Mouse (Mus musculus): ENCODE results near the gene Olfr1112. TPM values are rescaled to one million over a fixed set of nuclear protein-coding genes. Genes with fewer than 3 reads are reported as not detected.
"Not testable (repeated sequence)": the region's sequence is repeated elsewhere in the genome, so short reads cannot be mapped to it uniquely, and the experiment has no call there.

The Olfr1112 gene
- not detected for polyA plus RNA-seq (2012; fragmentation: generic; extraction: Trizol)

DNA sequence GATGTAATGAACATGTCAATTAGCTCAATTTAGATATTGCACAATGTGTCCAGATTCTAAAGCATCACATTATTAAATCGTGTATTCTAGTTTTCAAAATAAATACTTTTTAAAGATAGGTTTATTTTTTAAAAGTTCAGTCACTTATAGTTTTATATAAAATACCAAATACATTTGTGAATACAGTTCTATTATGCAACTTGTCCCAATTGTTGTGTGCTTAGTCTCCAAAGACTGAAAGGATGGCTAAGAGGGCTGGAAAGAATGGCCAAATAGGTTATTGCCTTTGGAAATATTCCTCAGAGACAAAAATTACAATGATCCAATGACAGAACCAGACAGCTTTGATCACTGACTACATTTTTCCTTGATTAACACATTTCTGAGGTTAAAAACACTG is at the start of gene Olfr1112:
Olfr1112 (plus strand) TSS at position 301 of the 400 bp plus-strand sequence.
- TF ChIP-seq POLR2A (IDR thresholded peaks at IDR 0.05; ENCODE audit: insufficient read length, low read depth) (no peak), POLR2AphosphoS2 (IDR thresholded peaks at IDR 0.05; ENCODE audit: insufficient read length, low read depth) (no peak), TCF3 (IDR thresholded peaks at IDR 0.05; ENCODE audit: insufficient read length, low read depth) (no peak), TCF12 (IDR thresholded peaks at IDR 0.05; ENCODE audit: insufficient read depth, poor library complexity, severe bottlenecking) (no peak), MYOD1 (IDR thresholded peaks at IDR 0.05; ENCODE audit: control insufficient read depth in 1 of 3, insufficient read length in 2 of 3, low read depth in 2 of 3) (no peak), CEBPB (IDR thresholded peaks at IDR 0.05; ENCODE audit: insufficient read depth, poor library complexity, severe bottlenecking) (no peak), USF1 (IDR thresholded peaks at IDR 0.05; ENCODE audit: low read depth) (no peak), REST (IDR thresholded peaks at IDR 0.05; ENCODE audit: insufficient read depth, insufficient read length) (no peak)
- no peak within 1 kb of the TSS for H3K4me3 ChIP-seq

GRCm38 (mm10) chr2:87140200-87140599 is 47.4 kb upstream of the Olfr1112 start, which contains the start of gene Olfr1110:
Gene Olfr1110 (minus strand): TSS chr2:87140300.
- H3K4me2 ChIP-seq (ENCODE audit: low read depth) = no peak within 1 kb of the TSS

More for the DNA sequence above, at the start of gene Olfr1112:
- Histone ChIP-seq H3K27me3 (ENCODE audit: control insufficient read depth, insufficient read depth, insufficient read length) (no peaks in the 10 kb centered on the region), H3K36me3 (ENCODE audit: control insufficient read depth, insufficient read depth) (no peaks in the 10 kb centered on the region), H3K79me2 (ENCODE audit: control insufficient read depth, insufficient read depth) (no peaks in the 10 kb centered on the region), H3K4me2 (ENCODE audit: low read depth) (no peak within 1 kb of the TSS), H3ac (ENCODE audit: control insufficient read depth, insufficient read length) (no peak within 1 kb of the TSS)

DNA sequence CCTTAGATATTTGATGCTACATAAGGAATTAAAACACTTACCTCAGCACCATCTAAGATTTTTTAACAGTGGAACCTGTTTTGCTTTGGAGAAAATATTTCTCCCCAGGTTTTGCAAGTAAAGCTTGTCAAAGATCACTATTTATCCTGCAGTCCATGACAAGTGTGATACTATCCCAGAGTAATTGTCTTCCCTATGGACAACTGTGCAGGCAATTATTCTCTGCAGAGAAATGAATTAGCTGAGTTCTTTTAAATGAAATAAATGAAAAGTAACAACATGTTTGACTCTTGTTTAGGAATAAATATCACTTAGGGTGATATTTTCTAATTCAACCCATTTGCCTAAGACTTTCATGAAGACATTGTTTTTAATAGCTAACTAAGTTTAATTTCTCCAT is 35.1 kb upstream of the Olfr1112 start, which contains the start of gene Olfr1111:
Olfr1111 (minus strand) TSS at position 101 of the 400 bp plus-strand sequence.
- no peak within 1 kb of the TSS for H3K4me3 ChIP-seq
- TF ChIP-seq POLR2A (IDR thresholded peaks at IDR 0.05; ENCODE audit: insufficient read length, low read depth) (no peak), MYOD1 (IDR thresholded peaks at IDR 0.05; ENCODE audit: control insufficient read depth in 1 of 3, insufficient read length in 2 of 3, low read depth in 2 of 3) (no peak), CEBPB (IDR thresholded peaks at IDR 0.05; ENCODE audit: insufficient read depth, poor library complexity, severe bottlenecking) (no peak), REST (IDR thresholded peaks at IDR 0.05; ENCODE audit: insufficient read depth, insufficient read length) (no peak), SRF (IDR thresholded peaks at IDR 0.05; ENCODE audit: control insufficient read depth, insufficient read length, low read depth) (no peak), TCF12 (IDR thresholded peaks at IDR 0.05; ENCODE audit: insufficient read depth, poor library complexity, severe bottlenecking) (no peak), TCF3 (IDR thresholded peaks at IDR 0.05; ENCODE audit: insufficient read length, low read depth) (no peak), E2F4 (IDR thresholded peaks at IDR 0.05; ENCODE audit: insufficient read depth) (no peak), USF1 (IDR thresholded peaks at IDR 0.05; ENCODE audit: low read depth) (no peak), POLR2AphosphoS2 (IDR thresholded peaks at IDR 0.05; ENCODE audit: insufficient read length, low read depth) (no peak), MAX (IDR thresholded peaks at IDR 0.05; ENCODE audit: low read depth) (no peak), MYOG (IDR thresholded peaks at IDR 0.05; ENCODE audit: control insufficient read depth in 1 of 3, insufficient read depth in 1 of 3, insufficient read length in 2 of 3, low read depth in 2 of 3) (no peak)
- no peaks in the 10 kb centered on the region for H3K79me2 ChIP-seq (ENCODE audit: control insufficient read depth, insufficient read depth)
- no peak within 1 kb of the TSS for H3K4me2 ChIP-seq (ENCODE audit: low read depth)
- no peaks in the 10 kb centered on the region for H3K36me3 ChIP-seq (ENCODE audit: control insufficient read depth, insufficient read depth)
- H3ac ChIP-seq (ENCODE audit: control insufficient read depth, insufficient read length) = no peak within 1 kb of the TSS
- H3K27me3 ChIP-seq (ENCODE audit: control insufficient read depth, insufficient read depth, insufficient read length) = no peaks in the 10 kb centered on the region

More at GRCm38 (mm10) chr2:87140200-87140599, 47.4 kb upstream of the Olfr1112 start, which contains the start of gene Olfr1110:
- H3K36me3 ChIP-seq (ENCODE audit: control insufficient read depth, insufficient read depth) = no peaks in the 10 kb centered on the region
- H3K79me2 ChIP-seq (ENCODE audit: control insufficient read depth, insufficient read depth) = no peaks in the 10 kb centered on the region
- TF ChIP-seq MYOD1 (IDR thresholded peaks at IDR 0.05; ENCODE audit: control insufficient read depth in 1 of 3, insufficient read length in 2 of 3, low read depth in 2 of 3) (no peak), TCF12 (IDR thresholded peaks at IDR 0.05; ENCODE audit: insufficient read depth, poor library complexity, severe bottlenecking) (no peak), CEBPB (IDR thresholded peaks at IDR 0.05; ENCODE audit: insufficient read depth, poor library complexity, severe bottlenecking) (no peak), TCF3 (IDR thresholded peaks at IDR 0.05; ENCODE audit: insufficient read length, low read depth) (no peak), SRF (IDR thresholded peaks at IDR 0.05; ENCODE audit: control insufficient read depth, insufficient read length, low read depth) (no peak), POLR2A (IDR thresholded peaks at IDR 0.05; ENCODE audit: insufficient read length, low read depth) (no peak), POLR2AphosphoS2 (IDR thresholded peaks at IDR 0.05; ENCODE audit: insufficient read length, low read depth) (no peak), USF1 (IDR thresholded peaks at IDR 0.05; ENCODE audit: low read depth) (no peak), REST (IDR thresholded peaks at IDR 0.05; ENCODE audit: insufficient read depth, insufficient read length) (no peak), MYOG (IDR thresholded peaks at IDR 0.05; ENCODE audit: control insufficient read depth in 1 of 3, insufficient read depth in 1 of 3, insufficient read length in 2 of 3, low read depth in 2 of 3) (no peak), MAX (IDR thresholded peaks at IDR 0.05; ENCODE audit: low read depth) (no peak), E2F4 (IDR thresholded peaks at IDR 0.05; ENCODE audit: insufficient read depth) (no peak)
- H3K4me3 ChIP-seq = no peak within 1 kb of the TSS
- H3K27me3 ChIP-seq (ENCODE audit: control insufficient read depth, insufficient read depth, insufficient read length) = no peaks in the 10 kb centered on the region
- no peak within 1 kb of the TSS for H3ac ChIP-seq (ENCODE audit: control insufficient read depth, insufficient read length)

DNA sequence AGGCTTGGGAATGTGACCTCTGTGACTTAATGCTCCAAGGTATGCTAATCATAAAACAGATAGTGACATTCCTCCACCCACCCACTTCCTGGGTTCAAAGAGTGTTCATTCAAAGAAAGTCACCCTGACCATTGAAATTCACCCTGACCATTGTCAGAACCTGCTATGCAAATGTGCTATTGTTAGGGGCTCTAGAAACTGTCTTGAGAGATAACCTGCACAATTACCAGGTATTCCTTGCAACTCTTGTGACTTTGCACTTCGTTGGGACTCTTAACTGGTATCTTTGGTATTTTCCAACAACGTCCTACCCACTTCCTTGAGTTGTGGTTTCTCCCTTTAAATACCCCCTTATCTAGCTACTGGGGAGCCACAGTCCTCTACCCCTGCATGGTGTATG is 19.9 kb upstream of the Olfr1112 start:
- not testable (repeated sequence) for H3K4me2 ChIP-seq (ENCODE audit: low read depth); H3K27me3 ChIP-seq (ENCODE audit: control insufficient read depth, insufficient read depth, insufficient read length); H3K79me2 ChIP-seq (ENCODE audit: control insufficient read depth, insufficient read depth); H3K36me3 ChIP-seq (ENCODE audit: control insufficient read depth, insufficient read depth); H3ac ChIP-seq (ENCODE audit: control insufficient read depth, insufficient read length); H3K4me3 ChIP-seq

GRCm38 (mm10) chr2:87208670-87209069 is 21.1 kb downstream of the Olfr1112 start, which contains the start of gene Olfr1113:
Gene Olfr1113 (plus strand): TSS chr2:87208970.
- H3ac ChIP-seq (ENCODE audit: control insufficient read depth, insufficient read length) = no peak within 1 kb of the TSS
- no peak for TF ChIP-seq CEBPB (IDR thresholded peaks at IDR 0.05; ENCODE audit: insufficient read depth, poor library complexity, severe bottlenecking)
- no peak for TF ChIP-seq TCF3 (IDR thresholded peaks at IDR 0.05; ENCODE audit: insufficient read length, low read depth)
- no peak for TF ChIP-seq USF1 (IDR thresholded peaks at IDR 0.05; ENCODE audit: low read depth)
- no peak for TF ChIP-seq MYOD1 (IDR thresholded peaks at IDR 0.05; ENCODE audit: control insufficient read depth in 1 of 3, insufficient read length in 2 of 3, low read depth in 2 of 3)
- no peak for TF ChIP-seq POLR2A (IDR thresholded peaks at IDR 0.05; ENCODE audit: insufficient read length, low read depth)
- no peak for TF ChIP-seq REST (IDR thresholded peaks at IDR 0.05; ENCODE audit: insufficient read depth, insufficient read length)
- TF ChIP-seq POLR2AphosphoS2 (IDR thresholded peaks at IDR 0.05; ENCODE audit: insufficient read length, low read depth) = no peak
- no peak for TF ChIP-seq MYOG (IDR thresholded peaks at IDR 0.05; ENCODE audit: control insufficient read depth in 1 of 3, insufficient read depth in 1 of 3, insufficient read length in 2 of 3, low read depth in 2 of 3)
- no peak for TF ChIP-seq SRF (IDR thresholded peaks at IDR 0.05; ENCODE audit: control insufficient read depth, insufficient read length, low read depth)
- TF ChIP-seq TCF12 (IDR thresholded peaks at IDR 0.05; ENCODE audit: insufficient read depth, poor library complexity, severe bottlenecking) = no peak
- TF ChIP-seq MAX (IDR thresholded peaks at IDR 0.05; ENCODE audit: low read depth) = no peak
- TF ChIP-seq E2F4 (IDR thresholded peaks at IDR 0.05; ENCODE audit: insufficient read depth) = no peak
- H3K27me3 ChIP-seq (ENCODE audit: control insufficient read depth, insufficient read depth, insufficient read length) = no peaks in the 10 kb centered on the region
- H3K4me3 ChIP-seq = no peak within 1 kb of the TSS
- no peaks in the 10 kb centered on the region for H3K79me2 ChIP-seq (ENCODE audit: control insufficient read depth, insufficient read depth)
- H3K36me3 ChIP-seq (ENCODE audit: control insufficient read depth, insufficient read depth) = no peaks in the 10 kb centered on the region
- H3K4me2 ChIP-seq (ENCODE audit: low read depth) = no peak within 1 kb of the TSS
